Mouse (Mus musculus): ENCODE results near the gene Dcp1b.
"Not testable (repeated sequence)": the region's sequence is repeated elsewhere in the genome, so short reads cannot be mapped to it uniquely, and the experiment has no call there.

Dcp1b gene

DNA sequence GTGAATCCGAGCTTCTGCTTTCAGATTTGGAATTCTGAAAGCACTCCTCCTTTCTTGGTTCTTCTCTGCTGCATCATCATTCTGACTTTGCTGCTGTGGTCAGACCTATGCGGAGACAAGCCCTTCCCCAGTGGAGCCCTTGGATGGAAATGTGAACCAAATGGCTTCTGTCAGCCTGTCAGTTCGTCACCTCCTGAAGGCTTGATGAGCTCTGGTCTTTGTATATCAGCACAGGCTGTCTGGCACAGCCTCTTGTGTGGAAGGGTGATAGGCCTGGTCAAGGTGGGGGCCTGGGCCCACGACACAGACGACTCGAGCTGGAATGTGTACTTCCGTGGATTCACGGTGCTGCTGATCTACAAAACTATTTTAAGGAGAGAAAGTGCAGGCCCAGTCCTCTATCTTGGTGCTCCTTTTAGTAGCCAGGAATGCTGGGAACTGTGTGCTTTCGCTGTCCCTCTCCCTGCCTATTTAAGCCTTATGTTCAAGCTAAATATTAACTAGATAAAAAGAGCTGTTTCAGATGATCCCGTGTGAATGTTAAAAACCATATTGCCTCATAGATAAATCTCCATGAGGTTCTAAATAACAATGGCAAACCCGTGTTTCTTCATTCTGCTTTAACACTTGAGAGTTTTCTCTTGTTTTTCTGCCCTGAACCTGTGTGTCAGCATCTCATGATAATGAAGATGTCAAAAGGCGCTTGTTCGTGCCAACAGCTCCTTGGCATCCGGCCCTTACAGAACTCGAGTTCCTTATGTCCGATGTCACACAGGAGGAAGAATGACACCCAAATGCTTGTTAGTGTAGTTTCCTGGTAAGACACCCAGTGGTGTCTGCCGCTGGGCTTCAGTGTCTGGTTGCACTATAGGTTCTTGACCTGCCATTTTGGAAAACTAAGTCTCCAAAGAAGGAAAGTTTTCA is 21.6 kb downstream of the Dcp1b start, which contains the start of gene Cacna1c:
Gene Cacna1c (minus strand): TSS at position 37 of the 924 bp plus-strand sequence.
- no peak for DNase-seq (ENCODE audit: low spot score in 2 of 2)

DNA sequence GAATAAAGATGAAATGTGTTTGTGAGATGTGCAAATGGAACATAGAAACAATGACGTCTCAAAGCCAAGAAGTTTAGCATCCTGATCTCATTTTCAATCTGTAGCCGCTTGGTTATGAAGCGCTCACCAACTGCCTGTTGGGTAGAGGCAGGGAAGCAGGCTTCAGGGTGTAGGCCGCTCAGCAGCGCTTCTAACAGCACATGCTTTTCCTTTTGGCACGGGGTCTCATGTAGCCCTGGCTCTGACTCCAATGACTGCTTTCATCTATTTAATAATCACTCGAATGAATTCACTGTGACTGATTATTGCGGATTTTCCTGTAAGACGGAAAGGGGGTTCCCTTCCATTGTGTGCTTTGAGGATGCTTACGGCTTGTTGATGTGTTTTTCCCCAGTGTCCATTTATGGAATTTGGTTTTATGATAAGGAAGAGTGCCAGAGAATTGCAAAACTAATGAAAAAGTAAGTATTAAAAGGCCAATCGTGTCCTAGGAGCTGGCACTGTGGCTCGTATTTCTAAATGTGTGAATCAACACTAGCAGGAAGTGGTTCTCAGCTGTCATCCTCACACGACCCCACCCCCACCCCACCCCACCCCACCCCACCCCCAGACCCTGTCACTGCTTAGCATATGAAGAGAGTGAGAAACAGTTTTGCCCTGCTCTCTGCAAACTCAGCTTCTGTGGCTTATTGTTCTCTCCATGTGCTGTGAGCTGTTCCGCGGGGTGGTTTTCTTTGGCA is 23.7 kb downstream of the Dcp1b start:
- no peak for DNase-seq (ENCODE audit: low spot score in 2 of 2)

DNA sequence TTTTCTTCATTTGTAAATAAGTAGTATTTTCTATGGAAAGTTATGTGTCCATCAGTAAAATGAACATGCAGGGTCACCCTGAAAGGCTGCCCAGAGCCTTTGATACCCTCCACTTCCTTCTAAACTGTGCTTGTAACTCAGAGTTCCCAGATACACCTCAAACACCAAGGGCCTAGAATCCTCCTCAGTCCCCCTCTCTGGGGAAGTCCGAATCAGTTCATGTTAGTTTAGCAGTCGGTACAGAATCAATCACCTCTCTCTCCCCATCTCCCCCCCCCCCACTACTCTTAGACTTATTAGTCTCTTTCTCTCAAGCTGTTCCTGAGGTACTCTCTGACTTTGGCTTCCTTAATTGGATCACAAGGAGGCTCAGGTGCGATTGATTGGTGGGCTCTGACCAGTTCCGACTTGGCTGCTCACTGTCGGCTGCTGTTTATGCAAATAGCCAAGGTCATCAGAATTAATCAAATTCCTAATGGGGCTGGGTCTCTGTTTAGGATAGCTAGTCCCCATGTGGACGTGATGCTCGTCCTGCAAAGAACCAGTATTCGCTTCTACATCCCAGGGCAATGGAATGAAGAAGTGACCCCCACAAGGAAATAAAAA is 24.3 kb downstream of the Dcp1b start:
- no peak for DNase-seq (ENCODE audit: low spot score in 2 of 2)

DNA sequence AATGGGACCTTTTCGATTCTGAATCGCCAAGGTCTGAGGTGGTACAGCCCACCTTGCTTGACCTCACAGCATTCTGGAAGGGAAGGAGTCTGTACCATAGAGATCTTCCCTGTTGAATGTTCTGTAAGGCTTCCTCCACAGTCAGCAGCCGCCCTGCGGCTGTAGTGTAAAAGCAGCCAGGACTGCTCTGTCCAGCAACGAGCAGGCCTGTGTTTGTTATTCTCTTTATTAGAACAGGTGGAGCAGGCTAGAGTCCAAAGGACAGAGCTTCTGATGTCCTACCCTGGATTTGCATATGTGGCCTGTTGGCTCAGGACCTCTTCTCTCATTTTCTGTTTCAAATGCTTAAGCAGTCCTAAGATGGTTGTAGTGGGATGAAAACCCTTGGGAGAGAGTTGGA is 25.3 kb downstream of the Dcp1b start:
- no peak for DNase-seq (ENCODE audit: low spot score in 2 of 2)

DNA sequence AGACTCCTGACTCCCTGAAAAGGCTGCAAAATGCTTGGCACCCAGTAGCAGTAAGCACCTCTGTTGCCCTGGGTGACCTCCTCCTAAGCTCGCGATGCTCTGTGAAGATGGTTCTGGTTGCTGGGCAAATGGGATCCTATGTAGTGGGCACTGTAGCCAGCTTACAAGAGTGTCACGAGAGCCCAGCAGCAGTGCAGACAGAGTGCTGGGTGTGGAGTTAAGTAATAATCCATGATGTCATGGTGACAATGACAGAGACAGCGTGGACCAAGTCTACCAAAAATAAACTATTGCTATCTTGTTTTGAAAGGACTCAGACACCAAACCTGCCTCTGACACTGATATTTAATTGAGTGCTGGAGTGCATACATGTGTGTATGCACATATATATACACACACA is 26.5 kb downstream of the Dcp1b start:
- no peak for DNase-seq (ENCODE audit: low spot score in 2 of 2)

DNA sequence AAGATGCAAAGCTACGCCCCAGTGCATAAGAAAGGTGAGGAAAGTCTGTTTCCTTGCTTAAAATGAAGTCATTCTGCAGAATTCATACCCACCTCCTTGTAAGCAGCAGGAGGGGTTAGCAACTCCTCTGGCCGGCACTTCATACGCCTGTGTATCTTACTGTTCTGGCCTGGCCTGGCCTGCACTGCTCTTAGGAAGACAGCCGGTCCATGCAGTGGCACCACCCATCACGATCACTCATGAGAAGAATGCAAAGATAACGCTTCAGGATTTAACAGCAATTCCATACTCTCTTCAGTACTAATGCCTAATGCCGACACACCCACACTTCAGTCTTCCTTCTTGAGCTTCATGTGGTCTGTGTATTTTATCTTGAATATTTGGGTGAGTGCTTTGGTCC is 29.2 kb downstream of the Dcp1b start:
- DNase-seq (ENCODE audit: low spot score in 2 of 2) = no peak

DNA sequence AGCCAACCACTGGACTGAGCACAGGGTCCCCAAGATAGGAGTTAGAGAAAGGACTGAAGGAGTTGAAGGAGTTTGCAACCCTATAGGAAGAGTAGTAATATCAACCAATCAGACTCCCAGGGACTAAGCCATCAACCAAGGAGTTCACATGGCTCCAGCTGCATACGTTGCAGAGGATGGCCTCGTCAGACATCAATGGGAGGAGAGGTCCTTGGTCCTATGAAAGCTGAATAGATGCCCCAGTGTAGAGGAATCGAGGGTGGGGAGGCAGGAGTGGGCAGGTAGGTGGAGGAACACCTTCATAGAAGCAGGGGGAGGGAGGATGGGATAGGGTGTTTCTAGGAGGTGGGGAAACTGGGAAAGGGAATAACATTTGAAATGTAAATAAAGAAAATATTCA is 29.9 kb downstream of the Dcp1b start:
- DNase-seq (ENCODE audit: low spot score in 2 of 2) = no peak

DNA sequence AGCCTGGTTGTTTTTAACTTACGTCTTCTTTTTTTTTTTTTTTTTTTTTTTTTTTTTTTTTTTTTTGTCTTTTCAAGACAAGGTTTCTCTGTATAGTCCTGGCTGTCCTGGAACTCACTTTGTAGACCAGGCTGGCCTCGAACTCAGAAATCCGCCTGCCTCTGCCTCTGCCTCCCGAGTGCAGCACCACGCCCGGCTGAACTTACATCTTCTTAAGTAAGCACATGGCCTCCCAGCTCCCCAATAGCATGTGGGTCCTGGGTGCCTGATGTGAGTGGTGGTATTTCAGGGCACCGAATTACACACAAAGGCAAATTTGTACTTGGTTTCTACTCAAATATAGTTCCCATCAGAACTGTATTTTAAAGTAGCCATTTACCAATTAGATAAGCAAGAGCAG is 31.0 kb downstream of the Dcp1b start:
- not testable (repeated sequence) for DNase-seq (ENCODE audit: low spot score in 2 of 2)

DNA sequence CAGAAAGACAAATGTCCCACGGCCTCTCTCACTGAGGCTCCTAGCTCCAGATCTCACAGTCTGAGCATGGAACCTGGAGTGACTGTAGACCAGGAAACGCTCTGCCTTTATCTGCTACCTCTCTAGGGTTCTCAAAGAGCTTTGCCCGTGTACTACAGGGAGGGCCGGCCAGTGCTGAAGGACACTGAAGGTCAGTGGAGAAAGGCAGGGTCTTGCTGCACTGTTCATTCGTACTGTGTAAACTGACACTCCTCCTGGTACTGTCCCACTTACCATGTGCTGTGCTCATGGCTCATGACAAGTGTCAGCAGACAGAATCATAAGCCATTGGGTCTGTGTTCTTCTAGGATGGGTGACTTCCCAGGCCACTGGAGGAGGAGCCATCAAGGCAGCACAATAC is 38.3 kb downstream of the Dcp1b start:
- no peak for DNase-seq (ENCODE audit: low spot score in 2 of 2)

DNA sequence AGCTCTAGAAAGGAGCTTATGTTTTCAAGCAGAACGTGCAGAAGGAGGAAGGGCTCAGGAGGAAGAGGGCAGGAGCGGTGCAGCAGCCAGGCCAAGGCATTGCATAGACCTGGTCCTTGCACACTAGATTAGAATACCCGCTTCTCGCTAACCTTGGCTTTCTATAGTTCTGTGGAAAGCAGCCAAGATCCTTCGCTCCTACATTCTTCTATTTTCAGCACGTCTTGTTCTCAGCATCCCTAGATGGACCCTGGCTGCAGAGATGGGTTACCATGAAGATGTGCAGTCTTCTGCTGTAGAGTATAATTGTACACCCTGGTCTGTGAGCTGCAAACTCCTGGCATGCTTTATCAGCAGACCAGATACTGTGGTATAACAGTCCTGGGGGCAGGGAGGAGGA is 39.1 kb downstream of the Dcp1b start:
- no peak for DNase-seq (ENCODE audit: low spot score in 2 of 2)

DNA sequence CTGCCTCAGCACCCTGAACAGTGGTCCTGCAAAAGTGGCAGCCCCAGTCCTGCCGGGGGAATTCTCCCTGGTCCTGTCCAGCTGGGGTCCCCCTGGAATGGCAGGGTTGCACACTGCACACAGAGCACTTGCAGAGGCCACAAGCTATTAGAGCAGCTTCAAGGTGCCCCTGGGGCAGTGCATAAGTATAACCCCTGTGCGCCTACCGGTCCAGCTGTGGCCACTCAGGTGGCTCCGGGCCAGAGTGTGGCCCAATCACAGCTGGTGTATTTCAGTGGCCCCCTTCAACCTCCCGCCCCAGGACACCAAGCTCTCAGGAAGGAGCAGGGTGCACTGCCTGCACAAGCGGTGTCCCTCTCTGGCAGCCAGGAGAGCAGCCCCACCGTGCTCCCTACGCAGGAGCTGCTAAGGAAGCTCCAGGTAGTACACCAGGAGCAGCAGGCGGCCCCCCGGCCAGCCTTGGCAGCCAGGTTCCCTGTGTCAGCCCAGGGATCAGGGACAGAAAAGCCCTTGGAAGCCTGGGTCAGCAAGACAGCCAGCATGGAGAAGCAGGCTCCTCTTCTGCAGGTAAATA is 40.1 kb downstream of the Dcp1b start:
- no peak for DNase-seq (ENCODE audit: low spot score in 2 of 2)

DNA sequence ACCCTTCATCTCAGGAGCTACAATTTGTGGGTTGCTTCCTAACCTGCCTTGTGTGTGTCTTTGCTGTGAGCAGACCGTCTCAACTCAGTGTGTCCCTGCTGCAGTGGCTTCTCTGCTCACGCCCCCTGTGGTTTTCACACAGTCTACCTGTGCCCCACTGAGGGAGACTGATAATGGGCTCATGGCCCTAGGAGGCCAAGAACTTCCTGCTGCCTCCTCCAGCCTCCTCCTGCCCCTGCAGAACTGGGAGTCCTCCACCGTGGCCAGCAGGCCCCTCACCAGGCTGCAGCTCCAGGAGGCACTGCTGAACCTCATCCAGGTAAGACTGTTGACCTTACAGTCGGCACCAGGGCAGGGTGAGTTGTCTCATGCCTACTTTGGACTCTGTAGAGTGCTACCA is 42.6 kb downstream of the Dcp1b start:
- no peak for DNase-seq (ENCODE audit: low spot score in 2 of 2)

DNA sequence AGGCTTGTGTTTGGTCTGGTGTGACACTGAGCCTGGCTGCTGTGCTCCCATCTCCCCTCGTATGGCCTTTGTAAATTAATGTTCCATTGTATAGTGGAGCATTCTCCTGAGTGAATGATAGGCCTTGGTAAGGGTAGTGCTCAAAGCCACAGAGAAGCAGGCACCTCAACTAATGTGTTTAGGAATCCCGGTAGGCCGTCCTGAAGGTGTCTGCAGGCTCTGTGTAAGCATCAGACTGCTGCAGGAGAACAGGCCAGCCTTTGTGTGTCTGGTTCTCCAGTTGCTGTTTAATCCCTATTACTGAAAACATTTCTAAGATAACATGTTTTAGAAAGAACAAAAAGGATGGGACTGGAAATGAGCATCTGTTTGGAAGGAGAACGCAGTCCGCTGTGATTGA is 43.5 kb downstream of the Dcp1b start:
- DNase-seq (ENCODE audit: low spot score in 2 of 2) = no peak

DNA sequence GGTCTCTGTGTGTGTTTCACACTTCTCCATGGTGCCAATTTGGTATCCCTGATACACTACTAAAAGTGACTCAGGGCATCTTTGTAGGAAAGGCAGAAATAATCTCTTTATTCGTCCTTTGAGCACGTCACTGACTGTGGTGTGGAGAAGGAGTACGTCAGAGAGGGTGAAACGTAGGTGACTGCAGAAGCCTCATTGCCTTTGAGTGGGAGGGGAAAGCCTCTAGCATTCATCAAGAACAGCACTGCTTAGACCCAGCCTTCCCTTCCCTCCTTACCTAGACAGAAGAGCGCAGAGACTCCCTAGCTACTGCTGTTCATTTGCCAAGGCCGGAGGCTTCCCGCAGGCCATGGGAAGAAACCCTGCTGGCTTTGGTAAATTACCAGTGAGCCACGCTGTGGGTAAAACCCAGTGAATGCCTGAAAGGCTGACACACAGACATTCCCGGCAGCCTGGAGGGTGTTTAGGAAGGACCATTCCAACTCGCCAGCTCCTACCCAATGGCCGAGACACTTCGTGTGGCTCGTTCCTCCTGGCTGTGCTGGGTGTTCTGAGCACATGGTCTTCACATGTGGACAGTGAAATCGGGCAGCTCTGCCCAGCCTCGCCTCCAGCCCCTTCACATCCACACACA is 44.3 kb downstream of the Dcp1b start:
- no peak for DNase-seq (ENCODE audit: low spot score in 2 of 2)

DNA sequence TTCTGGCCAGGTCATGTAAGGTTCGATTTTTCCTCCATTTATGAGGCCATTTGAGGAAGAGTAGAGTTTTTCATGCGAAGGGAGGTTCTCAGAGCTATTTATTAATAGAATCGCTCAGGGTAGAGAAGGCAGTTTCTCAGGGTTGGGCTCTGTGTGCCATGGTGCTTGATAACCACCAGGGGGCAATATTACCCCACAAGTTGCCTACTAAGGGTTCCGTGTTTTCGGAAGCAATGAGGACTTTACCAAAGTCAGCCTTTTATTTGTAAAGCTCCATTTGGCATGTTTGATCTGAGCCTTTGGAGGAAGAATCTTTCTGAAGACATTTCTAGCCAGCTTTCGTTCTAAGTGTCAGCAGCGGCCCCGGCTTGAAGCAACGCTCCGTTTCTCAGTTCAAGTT is 45.2 kb downstream of the Dcp1b start:
- no peak for DNase-seq (ENCODE audit: low spot score in 2 of 2)

DNA sequence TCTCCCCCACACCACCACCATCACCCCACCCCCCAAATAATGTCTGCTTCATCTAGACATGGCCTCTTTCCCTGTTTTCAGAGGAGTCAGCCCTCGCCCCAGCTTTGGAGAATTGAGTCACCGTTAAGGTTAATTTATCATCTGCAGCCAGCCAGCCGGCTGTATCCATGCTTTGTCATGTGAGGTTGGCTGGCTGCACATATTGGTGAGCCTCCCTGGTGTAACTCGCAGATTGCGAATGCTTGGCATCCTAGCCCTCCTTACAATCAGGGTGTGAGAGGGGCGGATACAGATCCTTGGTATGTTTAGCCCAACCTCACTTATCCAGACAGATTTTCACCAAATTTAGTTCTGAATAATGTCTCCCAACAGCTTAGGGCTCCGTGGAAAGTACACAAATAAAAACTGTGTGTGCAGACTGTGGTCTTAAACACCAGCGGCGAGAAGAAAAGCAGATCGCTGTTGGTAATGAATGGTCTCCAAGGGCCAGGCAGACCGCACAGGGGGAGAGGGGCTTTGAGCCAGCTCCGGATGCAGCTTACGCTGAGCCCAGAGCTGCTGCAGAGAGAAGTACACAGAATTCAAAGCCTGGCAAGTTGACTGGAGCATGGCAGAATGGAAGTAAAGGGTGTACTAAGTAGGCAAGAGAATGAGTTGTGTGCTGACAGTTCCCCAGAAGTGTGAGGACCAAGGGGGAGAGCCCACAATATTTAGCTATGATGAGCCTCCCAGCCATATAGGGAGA is 49.6 kb downstream of the Dcp1b start:
- DNase-seq (ENCODE audit: low spot score in 2 of 2) = no peak

DNA sequence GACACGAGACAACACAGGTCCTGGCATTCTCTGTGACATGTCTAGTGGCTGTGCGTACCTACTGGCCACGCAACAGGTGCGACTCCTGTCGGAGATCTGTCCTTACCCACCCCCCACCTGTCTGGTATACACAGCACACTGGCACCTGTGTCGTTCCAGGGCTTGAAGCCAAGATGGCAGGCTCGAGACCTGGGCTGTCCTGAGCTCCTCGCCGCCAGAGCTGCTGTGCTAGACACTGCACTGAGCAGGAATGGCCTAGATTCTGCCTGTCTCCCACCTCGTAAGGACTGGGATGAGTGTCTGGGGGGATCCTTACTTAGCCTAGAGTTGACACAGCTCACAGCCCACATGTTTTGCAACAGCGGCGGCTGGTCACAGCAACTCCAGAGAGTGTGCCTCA is 50.2 kb downstream of the Dcp1b start:
- DNase-seq (ENCODE audit: low spot score in 2 of 2) = no peak

DNA sequence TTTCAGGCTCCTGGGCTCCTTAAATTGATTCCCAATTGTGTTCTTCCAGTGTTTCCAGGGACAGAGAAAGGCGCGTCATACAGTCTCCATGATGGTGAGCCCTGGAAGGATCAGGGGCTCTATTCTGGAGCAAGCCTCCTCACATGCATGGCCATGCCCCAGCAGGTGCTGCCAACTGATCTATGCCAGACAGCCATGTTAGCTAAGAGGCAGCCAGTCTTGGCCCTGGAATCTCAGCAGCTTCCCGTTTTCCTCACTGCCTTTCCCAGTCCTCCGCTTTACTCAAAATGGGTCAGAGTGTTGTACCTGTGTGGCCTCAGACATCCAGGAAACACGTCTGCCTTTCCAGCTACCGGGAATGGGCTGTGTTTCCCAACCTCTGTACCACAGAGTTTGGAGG is 50.7 kb downstream of the Dcp1b start:
- DNase-seq (ENCODE audit: low spot score in 2 of 2) = no peak

DNA sequence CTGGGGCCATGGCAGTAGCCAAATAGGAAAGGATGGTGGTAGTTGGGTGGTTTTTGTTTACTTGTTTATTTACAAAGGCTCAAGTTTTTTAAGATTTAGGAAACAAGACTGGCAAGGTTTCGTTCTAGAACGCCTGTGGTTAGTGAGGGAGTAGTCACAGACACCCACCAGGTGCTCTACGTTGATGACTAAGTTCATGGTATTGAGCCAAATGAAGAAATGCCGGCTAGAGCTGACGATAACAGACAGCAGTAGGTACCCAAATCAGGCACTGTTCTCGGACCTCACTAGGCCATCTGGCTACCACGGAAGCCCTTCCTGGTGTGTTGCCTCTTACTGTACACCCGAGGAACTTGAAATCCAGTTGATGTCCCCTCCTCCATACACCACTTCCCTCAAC is 51.9 kb downstream of the Dcp1b start:
- no peak for DNase-seq (ENCODE audit: low spot score in 2 of 2)

DNA sequence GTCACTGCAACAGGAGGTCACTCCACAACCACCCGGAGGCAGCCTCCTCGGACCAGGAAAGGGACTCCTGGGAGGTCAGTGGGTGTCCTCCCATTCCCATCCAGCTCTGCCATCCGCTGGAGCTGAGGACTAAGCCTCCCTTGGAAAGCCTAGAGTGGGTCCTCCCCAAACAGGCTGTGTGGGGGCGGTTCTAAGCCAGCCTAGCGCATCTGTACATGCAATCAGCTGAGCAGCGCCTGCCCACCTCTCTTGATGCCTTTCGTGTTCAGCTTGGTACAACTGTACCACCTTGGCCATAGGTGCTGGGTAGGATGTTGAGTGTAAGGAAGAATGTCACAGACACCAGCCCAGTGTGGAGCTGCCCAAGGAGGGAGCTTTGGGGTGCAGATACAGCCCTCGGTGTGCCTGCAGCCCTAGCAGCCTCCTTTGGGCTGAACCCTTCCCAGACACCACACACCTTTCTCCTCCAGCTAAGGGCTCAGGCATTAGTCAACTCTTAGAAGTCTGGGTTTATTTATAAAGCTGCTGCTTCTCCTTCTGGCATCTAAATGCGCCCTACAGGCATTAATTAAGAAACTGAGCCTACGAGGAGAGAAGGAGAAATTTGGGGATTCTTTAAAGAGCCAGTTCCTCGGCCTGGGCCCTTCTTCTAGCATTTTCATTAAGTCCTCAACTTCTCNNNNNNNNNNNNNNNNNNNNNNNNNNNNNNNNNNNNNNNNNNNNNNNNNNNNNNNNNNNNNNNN is 54.0 kb downstream of the Dcp1b start:
- DNase-seq (ENCODE audit: low spot score in 2 of 2) = no peak
